Comparison of ENCODE assay signal across 8 mouse cellular contexts in genomic region chr4:129639221-129639620, GRCm38 (mm10). TPM values are rescaled to one million over a fixed set of nuclear protein-coding genes. Genes with fewer than 3 reads are reported as not detected.
DNase-seq lines count a peak whose midpoint lies in the region; ATAC-seq and TF ChIP-seq lines count a peak whose summit lies in the region.

No protein-coding gene starts in this region.

- H3K4me1 ChIP-seq in kidney, embryonic 16.5 days (ENCODE audit: insufficient read depth, low read length): peaks cover 27% of the 10 kb centered on the region
- peaks cover 7% of the 10 kb centered on the region; the same call in 1 of the 2 replicates for H3K4me1 ChIP-seq in kidney, adult 2 months (ENCODE audit: control insufficient read depth, insufficient read depth, low read length)
- peaks cover 18% of the 10 kb centered on the region for H3K4me1 ChIP-seq in embryonic facial prominence, embryonic 12.5 days
- H3K4me1 ChIP-seq in hindbrain, embryonic 15.5 days (replicated peaks): peaks cover 23% of the 10 kb centered on the region
- H3K4me1 ChIP-seq in midbrain, embryonic 16.5 days (ENCODE audit: control insufficient read depth, insufficient read depth, low read length): peaks cover 20% of the 10 kb centered on the region

- no peak for ATAC-seq in kidney, embryonic 16.5 days (ENCODE audit: low FRiP score, low TSS enrichment)
- no peak for ATAC-seq in embryonic facial prominence, embryonic 12.5 days (ENCODE audit: insufficient number of reproducible peaks, insufficient read depth, low FRiP score, low TSS enrichment)
- ATAC-seq in hindbrain, embryonic 15.5 days (ENCODE audit: low FRiP score, low read depth): no peak
- no peak for ATAC-seq in midbrain, embryonic 16.5 days

- peaks cover 43% of the 10 kb centered on the region for H3K36me3 ChIP-seq in kidney, embryonic 16.5 days (ENCODE audit: insufficient read depth, low read length)
- H3K36me3 ChIP-seq in kidney, adult 2 months (ENCODE audit: control insufficient read depth, insufficient read depth, low read length): peaks cover 2% of the 10 kb centered on the region; the same call in 1 of the 2 replicates
- peaks cover 55% of the 10 kb centered on the region for H3K36me3 ChIP-seq in embryonic facial prominence, embryonic 12.5 days
- peaks cover 32% of the 10 kb centered on the region for H3K36me3 ChIP-seq in hindbrain, embryonic 15.5 days
- peaks cover 9% of the 10 kb centered on the region for H3K36me3 ChIP-seq in midbrain, embryonic 16.5 days (ENCODE audit: control insufficient read depth, insufficient read depth, low read length)

- WGBS in kidney, embryonic 16.5 days: 83% methylated on average over 15 of the region's 15 CpGs
- 72% methylated on average over 15 of the region's 15 CpGs for WGBS in kidney, adult 2 months
- WGBS in embryonic facial prominence, embryonic 12.5 days: 87% methylated on average over 15 of the region's 15 CpGs
- WGBS in hindbrain, embryonic 15.5 days: 81% methylated on average over 15 of the region's 15 CpGs
- 82% methylated on average over 15 of the region's 15 CpGs for WGBS in midbrain, embryonic 16.5 days

- H3K9me3 ChIP-seq in kidney, embryonic 16.5 days (ENCODE audit: low read length): no peaks in the 10 kb centered on the region
- H3K9me3 ChIP-seq in embryonic facial prominence, embryonic 12.5 days: no peaks in the 10 kb centered on the region
- no peaks in the 10 kb centered on the region for H3K9me3 ChIP-seq in hindbrain, embryonic 15.5 days
- no peaks in the 10 kb centered on the region for H3K9me3 ChIP-seq in midbrain, embryonic 16.5 days (replicated peaks; ENCODE audit: control insufficient read depth, low read length, poor library complexity, severe bottlenecking)

- no peak for TF ChIP-seq POLR2A in kidney, adult 2 months (IDR thresholded peaks at IDR 0.05; ENCODE audit: low read depth, low read length)

- DNase-seq in kidney, adult 2 months: no peak
- no peak for DNase-seq in cerebellum, postnatal 10 days
- no peak for DNase-seq in thymus, postnatal 14 days
- no peak for DNase-seq in gastrocnemius, postnatal 36 days

- intact Hi-C loops in gastrocnemius, postnatal 36 days (cut with DNase I): no loop called here

- TF ChIP-seq CTCF in kidney, adult 2 months (conservative IDR thresholded peaks at IDR 0.05; ENCODE audit: insufficient read depth, insufficient read length, low read depth, low read length): no peak

- no peaks in the 10 kb centered on the region for H3K27me3 ChIP-seq in kidney, embryonic 16.5 days (ENCODE audit: insufficient read depth, low read length)
- H3K27me3 ChIP-seq in kidney, adult 2 months (replicated peaks; ENCODE audit: control insufficient read depth, insufficient read depth, low read length): no peaks in the 10 kb centered on the region
- H3K27me3 ChIP-seq in embryonic facial prominence, embryonic 12.5 days: no peaks in the 10 kb centered on the region
- H3K27me3 ChIP-seq in hindbrain, embryonic 15.5 days: no peaks in the 10 kb centered on the region
- no peaks in the 10 kb centered on the region for H3K27me3 ChIP-seq in midbrain, embryonic 16.5 days (ENCODE audit: control insufficient read depth, insufficient read depth, low read depth, low read length)

- peak overlapping the region; percentile 77 for H3K9ac ChIP-seq in kidney, embryonic 16.5 days (replicated peaks; ENCODE audit: low read length)
- H3K9ac ChIP-seq in embryonic facial prominence, embryonic 12.5 days: peak overlapping the region; percentile 3; the same call in 1 of the 2 replicates
- H3K9ac ChIP-seq in hindbrain, embryonic 15.5 days: 0 out of 2 replicates have a peak overlapping the region, but pooled peaks have one; percentile 59
- no peak overlapping the region for H3K9ac ChIP-seq in midbrain, embryonic 16.5 days (ENCODE audit: low read depth, low read length)

- H3K4me2 ChIP-seq in kidney, embryonic 16.5 days (replicated peaks; ENCODE audit: low read depth, low read length): peak overlapping the region; percentile 69
- H3K4me2 ChIP-seq in embryonic facial prominence, embryonic 12.5 days (replicated peaks): peak overlapping the region; percentile 93
- peak overlapping the region; percentile 76 for H3K4me2 ChIP-seq in hindbrain, embryonic 15.5 days
- peak overlapping the region; percentile 79 for H3K4me2 ChIP-seq in midbrain, embryonic 16.5 days (ENCODE audit: low read length)

- no peak overlapping the region for H3K27ac ChIP-seq in kidney, embryonic 16.5 days (ENCODE audit: low read length)
- H3K27ac ChIP-seq in kidney, adult 2 months (ENCODE audit: insufficient read depth, low read depth, low read length): no peak overlapping the region
- H3K27ac ChIP-seq in embryonic facial prominence, embryonic 12.5 days: peak overlapping the region; percentile 91; the same call in 1 of the 2 replicates
- H3K27ac ChIP-seq in hindbrain, embryonic 15.5 days (replicated peaks): no peak overlapping the region
- H3K27ac ChIP-seq in midbrain, embryonic 16.5 days (ENCODE audit: low read length): no peak overlapping the region

- peak overlapping the region; percentile 65; the same call in 1 of the 2 replicates for H3K4me3 ChIP-seq in kidney, embryonic 16.5 days (ENCODE audit: low read length)
- H3K4me3 ChIP-seq in kidney, adult 2 months (ENCODE audit: insufficient read depth, low read depth, low read length): no peak overlapping the region
- peak overlapping the region; percentile 80 for H3K4me3 ChIP-seq in embryonic facial prominence, embryonic 12.5 days
- peak overlapping the region; percentile 78 for H3K4me3 ChIP-seq in hindbrain, embryonic 15.5 days
- H3K4me3 ChIP-seq in midbrain, embryonic 16.5 days (ENCODE audit: low read depth, low read length): no peak overlapping the region; the same call in 1 of the 2 replicates

RNA-seq across cellular contexts. Expression of gene Txlna, which starts 1.6 kb away (rescaled TPM):
- polyA plus RNA-seq in kidney, embryonic 16.5 days (2015; fragmentation: Nextera tagmentation; extraction: Ambion mirVana): 89.5 and 94.4 TPM in 2 replicates
- polyA plus RNA-seq in kidney, adult 2 months (2012; rRNA removed): 22.7 and 24.3 TPM in 2 replicates
- 100 TPM in 2 replicates for polyA plus RNA-seq in embryonic facial prominence, embryonic 12.5 days (2016; fragmentation: Nextera tagmentation; extraction: Ambion mirVana)
- polyA plus RNA-seq in hindbrain, embryonic 15.5 days (2015; fragmentation: Nextera tagmentation; extraction: Ambion mirVana): 45.6 and 45.9 TPM in 2 replicates
- polyA plus RNA-seq in midbrain, embryonic 16.5 days (2015; fragmentation: Nextera tagmentation; extraction: Ambion mirVana): 42.5 and 49.8 TPM in 2 replicates
- total RNA-seq in gastrocnemius, postnatal 36 days (2021): 10 to 100 TPM; 15.2 to 17.2 TPM

RNA-seq across cellular contexts. Expression of gene Ccdc28b, which starts 15.5 kb away (rescaled TPM):
- polyA plus RNA-seq in kidney, embryonic 16.5 days (2015; fragmentation: Nextera tagmentation; extraction: Ambion mirVana): 64.1 and 71.7 TPM in 2 replicates
- 16.2 and 20.8 TPM in 2 replicates for polyA plus RNA-seq in kidney, adult 2 months (2012; rRNA removed)
- polyA plus RNA-seq in embryonic facial prominence, embryonic 12.5 days (2016; fragmentation: Nextera tagmentation; extraction: Ambion mirVana): 63.7 and 66.7 TPM in 2 replicates
- 153 and 159 TPM in 2 replicates for polyA plus RNA-seq in hindbrain, embryonic 15.5 days (2015; fragmentation: Nextera tagmentation; extraction: Ambion mirVana)
- polyA plus RNA-seq in midbrain, embryonic 16.5 days (2015; fragmentation: Nextera tagmentation; extraction: Ambion mirVana): 172 and 183 TPM in 2 replicates
- 10 to 100 TPM; 41.0 to 44.5 TPM for total RNA-seq in gastrocnemius, postnatal 36 days (2021)

RNA-seq across cellular contexts. Expression of gene Iqcc, which starts 20.3 kb away (rescaled TPM):
- 34.8 and 38.2 TPM in 2 replicates for polyA plus RNA-seq in kidney, embryonic 16.5 days (2015; fragmentation: Nextera tagmentation; extraction: Ambion mirVana)
- polyA plus RNA-seq in kidney, adult 2 months (2012; rRNA removed): 66.5 and 67.4 TPM in 2 replicates
- polyA plus RNA-seq in embryonic facial prominence, embryonic 12.5 days (2016; fragmentation: Nextera tagmentation; extraction: Ambion mirVana): 29.8 and 33.0 TPM in 2 replicates
- 26.7 and 32.9 TPM in 2 replicates for polyA plus RNA-seq in hindbrain, embryonic 15.5 days (2015; fragmentation: Nextera tagmentation; extraction: Ambion mirVana)
- polyA plus RNA-seq in midbrain, embryonic 16.5 days (2015; fragmentation: Nextera tagmentation; extraction: Ambion mirVana): 28.0 and 33.1 TPM in 2 replicates
- 1 to 10 TPM; 6.5 to 9.8 TPM for total RNA-seq in gastrocnemius, postnatal 36 days (2021)

RNA-seq across cellular contexts. Expression of gene Dcdc2b, which starts 25.2 kb away (rescaled TPM):
- 2.6 and 3.2 TPM in 2 replicates for polyA plus RNA-seq in kidney, embryonic 16.5 days (2015; fragmentation: Nextera tagmentation; extraction: Ambion mirVana)
- 2.2 and 3.7 TPM in 2 replicates for polyA plus RNA-seq in kidney, adult 2 months (2012; rRNA removed)
- 2.3 and 3.2 TPM in 2 replicates for polyA plus RNA-seq in embryonic facial prominence, embryonic 12.5 days (2016; fragmentation: Nextera tagmentation; extraction: Ambion mirVana)
- polyA plus RNA-seq in hindbrain, embryonic 15.5 days (2015; fragmentation: Nextera tagmentation; extraction: Ambion mirVana): 3.4 and 3.6 TPM in 2 replicates
- 3.5 and 4.1 TPM in 2 replicates for polyA plus RNA-seq in midbrain, embryonic 16.5 days (2015; fragmentation: Nextera tagmentation; extraction: Ambion mirVana)
- total RNA-seq in gastrocnemius, postnatal 36 days (2021): under 1 TPM; 0.51 to 0.62 TPM

RNA-seq across cellular contexts. Expression of gene Kpna6, which starts 33.3 kb away (rescaled TPM):
- 19.9 and 21.3 TPM in 2 replicates for polyA plus RNA-seq in kidney, embryonic 16.5 days (2015; fragmentation: Nextera tagmentation; extraction: Ambion mirVana)
- polyA plus RNA-seq in kidney, adult 2 months (2012; rRNA removed): 35.0 and 39.0 TPM in 2 replicates
- 14.4 and 15.3 TPM in 2 replicates for polyA plus RNA-seq in embryonic facial prominence, embryonic 12.5 days (2016; fragmentation: Nextera tagmentation; extraction: Ambion mirVana)
- polyA plus RNA-seq in hindbrain, embryonic 15.5 days (2015; fragmentation: Nextera tagmentation; extraction: Ambion mirVana): 17.4 and 19.1 TPM in 2 replicates
- 18.6 and 19.3 TPM in 2 replicates for polyA plus RNA-seq in midbrain, embryonic 16.5 days (2015; fragmentation: Nextera tagmentation; extraction: Ambion mirVana)
- total RNA-seq in gastrocnemius, postnatal 36 days (2021): 10 to 100 TPM; 64.5 to 67.4 TPM

Comparison
In these comparisons a context has a peak if more than half of its experiments do, and no peak if none do; other contexts are left out.
1. H3K4me3 ChIP-seq: peak in kidney, embryonic 16.5 days (single experiment), embryonic facial prominence, embryonic 12.5 days (single experiment) and hindbrain, embryonic 15.5 days (single experiment); none in kidney, adult 2 months (single experiment) and midbrain, embryonic 16.5 days (single experiment).
2. Peak in every context shown above with its lines, with median percentiles within 50 percentile points of each other: H3K4me2 ChIP-seq.